Mouse (Mus musculus): Measurements from ENCODE around the gene Muc1.

GRCm38 (mm10) chr3:89280050-89280605 is 51.3 kb downstream of the Muc1 start:
- TF ChIP-seq CTCF (IDR thresholded peaks at IDR 0.05; ENCODE audit: low read depth, low read length) (no peak), POLR2A (IDR thresholded peaks at IDR 0.05; ENCODE audit: borderline replicate concordance, low read depth, low read length) (no peak)

Measured in bone marrow macrophage, adult 2 months (primary cell).